Mouse (Mus musculus): ENCODE measurements at regions not wholly inside any gene's neighbourhood (a gene's known extent, or its start where the extent isn't known, plus 50 kb on each side); places are given as distances from the start of the nearest gene placed in this dataset.

- H3K27ac ChIP-seq, result no peak overlapping the region
- 0 out of 2 replicates have a peak, but pooled peaks cover 4% of the 10 kb centered on the region for H3K9me3 ChIP-seq (replicated peaks)
- H3K4me1 ChIP-seq, result no peaks in the 10 kb centered on the region; the same call in 1 of the 2 replicates
- no peak overlapping the region for H3K9ac ChIP-seq
- no peak overlapping the region for H3K4me3 ChIP-seq
- H3K4me2 ChIP-seq (replicated peaks), result no peak overlapping the region
- no peaks in the 10 kb centered on the region for H3K27me3 ChIP-seq
- no peak for ATAC-seq (ENCODE audit: low FRiP score)
- whole genome bisulfite sequencing, result 84% methylated on average over 1 of the region's 1 CpGs
- no peaks in the 10 kb centered on the region for H3K36me3 ChIP-seq
Measured at GRCm38 (mm10) chr2:75491150-75491549, 167.9 kb upstream of the Hnrnpa3 start.

DNA sequence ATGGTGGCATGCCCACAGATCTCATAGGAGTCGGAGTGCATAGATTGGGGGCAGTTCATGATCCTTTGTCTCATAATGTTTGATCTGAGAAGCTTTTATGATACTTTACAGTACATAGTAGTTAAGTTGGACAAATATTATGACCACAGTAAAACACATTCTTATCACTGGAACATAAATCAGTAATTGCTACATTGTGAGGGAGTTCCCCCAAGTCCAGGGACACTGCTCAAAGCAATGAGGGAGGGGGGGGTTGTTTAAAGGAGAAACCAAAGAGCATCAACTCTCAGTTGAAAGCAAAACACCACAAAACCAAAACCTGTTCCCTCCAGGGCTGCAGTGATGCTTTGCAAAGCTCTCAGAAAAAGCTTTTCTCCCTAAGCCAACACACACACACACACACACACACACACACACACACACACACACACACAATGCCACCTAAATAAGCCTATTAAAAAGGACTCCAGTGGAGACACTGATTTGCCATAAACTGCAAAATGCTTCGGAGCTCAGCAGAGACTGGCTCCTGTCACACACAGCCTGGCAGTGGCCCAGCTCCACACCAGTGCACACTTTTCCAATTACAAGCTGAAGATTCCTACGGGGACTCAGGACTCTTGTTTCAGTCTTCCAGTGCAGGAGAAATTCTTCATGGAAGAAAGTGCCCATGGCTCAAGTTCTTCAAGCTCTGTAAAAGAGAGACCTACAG is 167.1 kb upstream of the Hnrnpa3 start:
- no peak for ATAC-seq (ENCODE audit: low FRiP score)
- Histone ChIP-seq H3K4me2 (replicated peaks) (no peak overlapping the region), H3K4me3 (no peak overlapping the region), H3K36me3 (no peaks in the 10 kb centered on the region), H3K27me3 (no peaks in the 10 kb centered on the region), H3K27ac (no peak overlapping the region), H3K9me3 (replicated peaks) (0 out of 2 replicates have a peak, but pooled peaks cover 4% of the 10 kb centered on the region), H3K9ac (no peak overlapping the region), H3K4me1 (no peaks in the 10 kb centered on the region; the same call in 1 of the 2 replicates)
- whole genome bisulfite sequencing, result 61% methylated on average over 3 of the region's 3 CpGs

GRCm38 (mm10) chr2:75492501-75492898 is 166.6 kb upstream of the Hnrnpa3 start:
- no peaks in the 10 kb centered on the region; the same call in 1 of the 2 replicates for H3K4me1 ChIP-seq
- 79% methylated on average over 4 of the region's 4 CpGs for WGBS
- H3K9ac ChIP-seq, result no peak overlapping the region
- ATAC-seq (ENCODE audit: low FRiP score), result no peak
- no peak overlapping the region for H3K4me3 ChIP-seq
- H3K27me3 ChIP-seq, result no peaks in the 10 kb centered on the region
- H3K9me3 ChIP-seq (replicated peaks), result 0 out of 2 replicates have a peak, but pooled peaks cover 4% of the 10 kb centered on the region
- no peak overlapping the region for H3K4me2 ChIP-seq (replicated peaks)
- no peak overlapping the region for H3K27ac ChIP-seq
- no peaks in the 10 kb centered on the region for H3K36me3 ChIP-seq

DNA sequence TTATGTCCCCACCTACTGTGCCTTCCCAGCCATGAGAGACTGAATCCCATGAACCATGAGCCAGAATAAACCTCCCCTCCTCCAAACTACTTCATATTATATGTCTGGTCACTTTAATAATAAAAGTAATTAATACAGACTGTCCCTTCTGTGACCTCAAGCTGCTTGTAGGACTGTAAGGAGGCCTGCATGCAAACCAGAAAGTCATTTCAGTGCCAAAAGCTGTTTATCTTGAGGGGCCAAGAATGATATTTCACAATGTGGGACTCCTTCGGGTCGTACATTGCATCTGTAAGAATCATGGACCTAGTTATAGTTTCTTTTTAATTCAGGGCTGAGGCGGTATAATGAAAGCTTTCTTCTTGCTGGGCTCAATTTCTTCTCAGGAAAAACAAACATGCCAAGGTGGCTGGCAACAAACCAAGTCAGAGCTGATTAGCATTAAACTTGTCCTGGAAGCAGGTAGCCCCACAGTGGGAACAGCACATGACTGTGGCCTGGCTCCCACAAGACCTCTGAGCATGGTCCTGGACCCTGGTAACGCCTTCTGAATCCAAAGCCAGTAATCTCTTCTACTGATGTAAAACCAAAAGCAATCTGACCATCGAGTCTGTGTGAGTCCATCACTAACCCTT is 162.3 kb upstream of the Hnrnpa3 start:
- H3K9ac ChIP-seq, result no peak overlapping the region
- H3K27me3 ChIP-seq, result no peaks in the 10 kb centered on the region
- H3K4me1 ChIP-seq, result no peaks in the 10 kb centered on the region; the same call in 1 of the 2 replicates
- no peak for ATAC-seq (ENCODE audit: low FRiP score)
- H3K9me3 ChIP-seq (replicated peaks), result no peaks in the 10 kb centered on the region
- no peak overlapping the region for H3K27ac ChIP-seq
- no peaks in the 10 kb centered on the region for H3K36me3 ChIP-seq
- no peak overlapping the region for H3K4me2 ChIP-seq (replicated peaks)
- WGBS, result 90% methylated on average over 5 of the region's 5 CpGs
- no peak overlapping the region for H3K4me3 ChIP-seq

DNA sequence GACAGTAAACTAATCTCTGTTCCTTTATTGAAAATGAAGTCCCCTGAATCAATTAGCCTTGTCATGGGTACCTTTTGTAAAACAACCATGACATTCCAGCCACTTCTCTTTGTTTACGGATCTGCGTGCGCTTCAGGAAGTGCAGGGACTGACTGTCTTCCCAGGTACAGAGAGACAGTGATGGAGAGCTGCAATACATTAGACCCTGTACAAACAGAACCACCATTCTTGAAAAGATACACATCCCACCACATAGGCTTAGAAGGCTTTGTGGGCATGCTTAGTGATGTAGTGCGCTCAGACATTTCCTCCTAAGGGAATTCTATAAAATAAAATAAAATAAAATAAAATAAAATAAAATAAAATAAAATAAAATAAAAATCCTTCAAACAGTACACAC is 148.8 kb upstream of the Hnrnpa3 start:
- H3K36me3 ChIP-seq, result no peaks in the 10 kb centered on the region
- WGBS, result 38% methylated on average over 4 of the region's 4 CpGs
- H3K9me3 ChIP-seq (replicated peaks), result no peaks in the 10 kb centered on the region
- H3K9ac ChIP-seq, result no peak overlapping the region
- ATAC-seq (ENCODE audit: low FRiP score), result peak; percentile 46; the same call in 1 of the 2 replicates
- H3K4me1 ChIP-seq, result peaks cover 11% of the 10 kb centered on the region; the same call in 1 of the 2 replicates
- H3K4me3 ChIP-seq, result no peak overlapping the region
- no peaks in the 10 kb centered on the region for H3K27me3 ChIP-seq
- H3K27ac ChIP-seq, result no peak overlapping the region; the same call in 1 of the 2 replicates
- H3K4me2 ChIP-seq (replicated peaks), result no peak overlapping the region

GRCm38 (mm10) chr2:75512422-75513170 is 146.5 kb upstream of the Hnrnpa3 start:
- ATAC-seq (ENCODE audit: low FRiP score), result no peak
- H3K9me3 ChIP-seq (replicated peaks), result no peaks in the 10 kb centered on the region
- H3K27ac ChIP-seq, result no peak overlapping the region
- peaks cover 11% of the 10 kb centered on the region; the same call in 1 of the 2 replicates for H3K4me1 ChIP-seq
- no peaks in the 10 kb centered on the region for H3K36me3 ChIP-seq
- no peak overlapping the region for H3K9ac ChIP-seq
- no peaks in the 10 kb centered on the region for H3K27me3 ChIP-seq
- no peak overlapping the region for H3K4me3 ChIP-seq
- 70% methylated on average over 8 of the region's 8 CpGs for WGBS
- no peak overlapping the region for H3K4me2 ChIP-seq (replicated peaks)

DNA sequence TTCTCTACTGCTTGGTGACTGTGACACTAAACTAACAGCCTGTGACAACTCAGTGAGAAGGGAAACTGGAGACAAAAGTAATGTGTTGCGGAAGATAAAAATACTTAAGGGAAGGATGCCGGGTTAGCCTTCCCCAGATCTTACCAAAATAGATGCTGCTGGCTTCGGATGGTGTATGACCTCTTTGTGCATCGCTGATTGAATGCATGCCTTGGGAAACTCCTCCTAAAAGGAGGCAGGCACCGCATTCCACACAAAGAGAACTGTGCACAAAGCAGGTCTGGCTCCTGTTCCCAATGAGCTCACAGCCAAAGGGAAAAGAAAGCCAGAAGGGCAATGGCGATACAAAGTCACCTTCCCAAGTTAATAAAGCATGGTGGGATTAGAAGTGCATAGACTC is 144.9 kb upstream of the Hnrnpa3 start:
- Histone ChIP-seq H3K9me3 (replicated peaks) (no peaks in the 10 kb centered on the region), H3K4me2 (replicated peaks) (no peak overlapping the region), H3K4me3 (no peak overlapping the region), H3K27me3 (no peaks in the 10 kb centered on the region), H3K4me1 (peaks cover 11% of the 10 kb centered on the region; the same call in 1 of the 2 replicates), H3K36me3 (no peaks in the 10 kb centered on the region), H3K9ac (no peak overlapping the region), H3K27ac (no peak overlapping the region)
- no peak for ATAC-seq (ENCODE audit: low FRiP score)
- WGBS, result 60% methylated on average over 6 of the region's 6 CpGs

- H3K27ac ChIP-seq, result no peak overlapping the region
- no peak overlapping the region for H3K4me2 ChIP-seq (replicated peaks)
- 85% methylated on average over 11 of the region's 11 CpGs for WGBS
- H3K4me3 ChIP-seq, result no peak overlapping the region
- H3K4me1 ChIP-seq, result 0 out of 2 replicates have a peak, but pooled peaks cover 2% of the 10 kb centered on the region
- H3K9me3 ChIP-seq (replicated peaks), result no peaks in the 10 kb centered on the region
- no peaks in the 10 kb centered on the region for H3K27me3 ChIP-seq
- ATAC-seq (ENCODE audit: low FRiP score), result no peak
- no peaks in the 10 kb centered on the region for H3K36me3 ChIP-seq
- H3K9ac ChIP-seq, result no peak overlapping the region
Measured at GRCm38 (mm10) chr2:75516223-75516622, 142.8 kb upstream of the Hnrnpa3 start.

- WGBS, result 84% methylated on average over 3 of the region's 3 CpGs
- Histone ChIP-seq H3K4me2 (replicated peaks) (no peak overlapping the region), H3K27ac (no peak overlapping the region), H3K9ac (no peak overlapping the region), H3K4me1 (0 out of 2 replicates have a peak, but pooled peaks cover 2% of the 10 kb centered on the region), H3K4me3 (no peak overlapping the region), H3K9me3 (replicated peaks) (no peaks in the 10 kb centered on the region), H3K36me3 (no peaks in the 10 kb centered on the region), H3K27me3 (no peaks in the 10 kb centered on the region)
- ATAC-seq (ENCODE audit: low FRiP score), result no peak
Measured at GRCm38 (mm10) chr2:75517096-75517495, 142.0 kb upstream of the Hnrnpa3 start.

- Histone ChIP-seq H3K4me1 (0 out of 2 replicates have a peak, but pooled peaks cover 2% of the 10 kb centered on the region), H3K27ac (no peak overlapping the region), H3K9me3 (replicated peaks) (no peaks in the 10 kb centered on the region), H3K27me3 (no peaks in the 10 kb centered on the region), H3K36me3 (no peaks in the 10 kb centered on the region), H3K9ac (no peak overlapping the region), H3K4me2 (replicated peaks) (no peak overlapping the region), H3K4me3 (no peak overlapping the region)
- no peak for ATAC-seq (ENCODE audit: low FRiP score)
- WGBS, result 58% methylated on average over 1 of the region's 1 CpGs
Measured at GRCm38 (mm10) chr2:75518607-75519006, 140.5 kb upstream of the Hnrnpa3 start.

DNA sequence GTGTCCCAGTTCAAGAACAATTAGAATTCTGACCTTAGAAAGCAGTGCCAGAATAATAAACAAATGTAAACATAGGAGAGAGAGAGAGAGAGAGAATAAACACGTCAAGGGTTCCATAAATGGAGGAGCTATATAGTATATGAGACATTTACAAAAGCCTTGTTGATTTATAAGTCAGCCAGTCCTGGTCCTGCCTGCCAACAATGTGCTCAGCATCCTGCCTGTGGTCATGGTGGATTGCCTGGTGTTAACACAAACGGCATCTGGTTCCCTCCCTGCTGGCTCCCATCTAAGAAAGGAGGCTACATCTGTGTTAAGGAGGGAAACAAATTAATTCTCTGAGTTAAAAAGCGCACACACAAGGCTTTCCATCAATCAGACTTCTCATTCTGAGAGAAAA is 133.5 kb upstream of the Hnrnpa3 start:
- H3K27me3 ChIP-seq, result no peaks in the 10 kb centered on the region
- H3K9me3 ChIP-seq (replicated peaks), result no peaks in the 10 kb centered on the region
- no peak overlapping the region for H3K27ac ChIP-seq
- H3K36me3 ChIP-seq, result no peaks in the 10 kb centered on the region
- 53% methylated on average over 3 of the region's 3 CpGs for WGBS
- H3K4me3 ChIP-seq, result no peak overlapping the region
- H3K9ac ChIP-seq, result no peak overlapping the region
- H3K4me2 ChIP-seq (replicated peaks), result no peak overlapping the region
- no peak for ATAC-seq (ENCODE audit: low FRiP score)
- no peaks in the 10 kb centered on the region for H3K4me1 ChIP-seq

DNA sequence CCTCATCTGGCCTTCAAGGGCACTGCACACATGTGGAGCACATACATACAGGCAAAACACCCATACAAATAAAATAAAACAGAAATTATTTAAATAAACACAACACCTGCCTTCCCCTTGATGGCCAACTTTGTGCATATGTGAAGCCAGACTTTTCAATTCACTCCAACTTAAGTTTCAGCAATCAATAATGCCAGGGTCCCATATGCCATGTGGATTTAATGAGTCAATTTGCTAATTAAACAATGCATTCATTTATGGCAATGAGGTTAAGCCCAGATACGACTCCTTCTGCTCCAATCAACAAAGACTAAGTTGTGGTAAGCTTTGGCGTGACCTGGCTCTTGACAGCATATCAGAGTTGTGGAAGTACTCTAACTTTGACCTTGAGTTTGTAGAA is 130.4 kb upstream of the Hnrnpa3 start:
- WGBS, result 82% methylated on average over 2 of the region's 2 CpGs

More for the DNA sequence above, 130.4 kb upstream of the Hnrnpa3 start:
- Histone ChIP-seq H3K4me2 (replicated peaks) (no peak overlapping the region), H3K27ac (no peak overlapping the region), H3K4me3 (no peak overlapping the region), H3K9me3 (replicated peaks) (no peaks in the 10 kb centered on the region), H3K36me3 (no peaks in the 10 kb centered on the region), H3K4me1 (no peaks in the 10 kb centered on the region), H3K9ac (no peak overlapping the region), H3K27me3 (no peaks in the 10 kb centered on the region)
- no peak for ATAC-seq (ENCODE audit: low FRiP score)

Measured in hindbrain, embryonic 12.5 days (tissue).